Comparison of ENCODE assay signal across 11 mouse cellular contexts in the genomic region with DNA sequence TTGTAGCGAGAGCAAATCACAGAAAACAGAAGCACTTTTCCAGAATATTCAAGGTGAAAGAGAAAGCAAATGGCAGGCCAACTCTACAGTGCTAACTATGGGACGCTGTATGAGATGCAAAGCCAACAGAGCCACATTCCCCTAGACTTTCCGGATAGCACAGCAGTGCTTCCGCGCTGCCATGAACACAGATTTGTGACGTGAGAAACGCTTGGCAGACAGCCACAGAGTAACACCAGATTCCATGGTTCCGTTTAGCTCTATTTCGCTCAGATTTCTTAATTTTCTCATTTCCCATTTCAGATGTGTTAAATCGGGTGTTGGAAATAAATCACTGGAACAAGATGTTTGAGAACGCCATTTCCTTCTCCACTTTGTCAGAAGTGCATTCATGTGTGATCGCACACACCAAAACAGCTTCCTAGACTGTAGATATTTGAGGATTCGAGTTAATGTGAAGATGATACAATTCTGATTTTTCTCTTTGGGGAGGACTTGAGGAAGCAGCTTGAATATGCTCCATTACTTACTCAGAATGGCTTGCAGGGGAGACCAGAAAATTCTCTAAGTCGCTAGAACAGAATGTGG.
DNase-seq lines count a peak whose midpoint lies in the region; ATAC-seq lines count a peak whose summit lies in the region.
"Had no signal": no experiment of that assay in that cellular context is flagged by ENCODE, and none has a peak within 500 bp of the region (broad histone marks: within the 10 kb centered on the region; RNA-seq: fewer than 3 reads in every experiment).

No protein-coding gene starts in this region.

- WGBS in embryonic facial prominence, embryonic 14.5 days: 83% methylated on average over 14 of the region's 14 CpGs
- WGBS in embryonic facial prominence, embryonic 10.5 days: 93% methylated on average over 14 of the region's 14 CpGs
- 69% methylated on average over 14 of the region's 14 CpGs for WGBS in lung, embryonic 16.5 days
- WGBS in neural tube, embryonic 15.5 days: 76% methylated on average over 14 of the region's 14 CpGs

- H3K27ac ChIP-seq in embryonic facial prominence, embryonic 14.5 days (replicated peaks; ENCODE audit: low read depth, low read length): no peak overlapping the region
- no peak overlapping the region for H3K27ac ChIP-seq in embryonic facial prominence, embryonic 10.5 days (replicated peaks)
- no peak overlapping the region for H3K27ac ChIP-seq in lung, embryonic 16.5 days (ENCODE audit: low read length)
- no peak overlapping the region for H3K27ac ChIP-seq in neural tube, embryonic 15.5 days (replicated peaks)
- H3K27ac ChIP-seq: hindbrain, embryonic 12.5 days; limb, embryonic 12.5 days had no signal

- peak; percentile 34 for DNase-seq in embryonic facial prominence, embryonic 14.5 days (ENCODE audit: low spot score)
- no peak for DNase-seq in embryonic facial prominence, embryonic 10.5 days (ENCODE audit: low spot score)
- no peak for DNase-seq in lung, adult 18-20 months
- DNase-seq in layer of hippocampus, postnatal 36 days: peak; percentile 10 to 33
- DNase-seq in right cerebral cortex, postnatal 4 days: peak; percentile 66
- DNase-seq in MN1 (ENCODE audit: low spot score): no peak
- DNase-seq: embryo, embryonic 11 days had no signal

- H3K36me3 ChIP-seq in embryonic facial prominence, embryonic 14.5 days (ENCODE audit: control insufficient read depth, insufficient read depth, low read length): no peaks in the 10 kb centered on the region
- no peaks in the 10 kb centered on the region for H3K36me3 ChIP-seq in embryonic facial prominence, embryonic 10.5 days (replicated peaks)
- H3K36me3 ChIP-seq in lung, embryonic 16.5 days (ENCODE audit: control insufficient read depth, insufficient read depth, low read length): no peaks in the 10 kb centered on the region
- H3K36me3 ChIP-seq in neural tube, embryonic 15.5 days: no peaks in the 10 kb centered on the region
- H3K36me3 ChIP-seq: hindbrain, embryonic 12.5 days; limb, embryonic 12.5 days had no signal

- H3K27me3 ChIP-seq in embryonic facial prominence, embryonic 14.5 days (replicated peaks; ENCODE audit: control insufficient read depth, insufficient read depth, low read length): no peaks in the 10 kb centered on the region
- H3K27me3 ChIP-seq in embryonic facial prominence, embryonic 10.5 days (replicated peaks; ENCODE audit: low read depth, poor library complexity, severe bottlenecking): no peaks in the 10 kb centered on the region
- no peaks in the 10 kb centered on the region for H3K27me3 ChIP-seq in lung, embryonic 16.5 days (ENCODE audit: control insufficient read depth, insufficient read depth, low read depth, low read length)
- H3K27me3 ChIP-seq in neural tube, embryonic 15.5 days (replicated peaks): no peaks in the 10 kb centered on the region
- H3K27me3 ChIP-seq: hindbrain, embryonic 12.5 days; limb, embryonic 12.5 days had no signal

- ATAC-seq in embryonic facial prominence, embryonic 14.5 days (ENCODE audit: low read depth): no peak
- no peak for ATAC-seq in lung, embryonic 16.5 days (ENCODE audit: low read depth)
- ATAC-seq in neural tube, embryonic 15.5 days (ENCODE audit: low FRiP score): no peak

- H3K4me1 ChIP-seq in embryonic facial prominence, embryonic 14.5 days (ENCODE audit: control insufficient read depth, insufficient read depth, low read length): no peaks in the 10 kb centered on the region
- peaks cover 4% of the 10 kb centered on the region; the same call in 1 of the 2 replicates for H3K4me1 ChIP-seq in embryonic facial prominence, embryonic 10.5 days
- H3K4me1 ChIP-seq in lung, embryonic 16.5 days (replicated peaks; ENCODE audit: control insufficient read depth, insufficient read depth, low read length): no peaks in the 10 kb centered on the region
- no peaks in the 10 kb centered on the region for H3K4me1 ChIP-seq in neural tube, embryonic 15.5 days
- H3K4me1 ChIP-seq: hindbrain, embryonic 12.5 days; limb, embryonic 12.5 days had no signal

- H3K9me3 ChIP-seq in embryonic facial prominence, embryonic 14.5 days (ENCODE audit: control insufficient read depth, low read length): no peaks in the 10 kb centered on the region
- H3K9me3 ChIP-seq in embryonic facial prominence, embryonic 10.5 days: no peaks in the 10 kb centered on the region
- H3K9me3 ChIP-seq in lung, embryonic 16.5 days (ENCODE audit: control insufficient read depth, low read length): no peaks in the 10 kb centered on the region
- no peaks in the 10 kb centered on the region for H3K9me3 ChIP-seq in neural tube, embryonic 15.5 days (replicated peaks)
- H3K9me3 ChIP-seq: hindbrain, embryonic 12.5 days; limb, embryonic 12.5 days had no signal

- H3K9ac ChIP-seq in embryonic facial prominence, embryonic 14.5 days (ENCODE audit: low read depth, low read length): no peak overlapping the region
- H3K9ac ChIP-seq in lung, embryonic 16.5 days (ENCODE audit: low read length): no peak overlapping the region
- no peak overlapping the region for H3K9ac ChIP-seq in neural tube, embryonic 15.5 days (replicated peaks)
- H3K9ac ChIP-seq: hindbrain, embryonic 12.5 days; limb, embryonic 12.5 days had no signal

- H3K4me3 ChIP-seq in embryonic facial prominence, embryonic 14.5 days (ENCODE audit: low read depth, low read length): no peak overlapping the region
- H3K4me3 ChIP-seq in embryonic facial prominence, embryonic 10.5 days: no peak overlapping the region
- 0 out of 2 replicates have a peak overlapping the region, but pooled peaks have one; percentile 6 for H3K4me3 ChIP-seq in lung, embryonic 16.5 days (ENCODE audit: low read length)
- H3K4me3 ChIP-seq in neural tube, embryonic 15.5 days (replicated peaks): no peak overlapping the region
- H3K4me3 ChIP-seq: hindbrain, embryonic 12.5 days; limb, embryonic 12.5 days had no signal

- H3K4me2 ChIP-seq in embryonic facial prominence, embryonic 14.5 days (ENCODE audit: low read depth, low read length): no peak overlapping the region
- H3K4me2 ChIP-seq in lung, embryonic 16.5 days (ENCODE audit: low read depth, low read length): no peak overlapping the region; the same call in 1 of the 2 replicates
- no peak overlapping the region for H3K4me2 ChIP-seq in neural tube, embryonic 15.5 days
- H3K4me2 ChIP-seq: hindbrain, embryonic 12.5 days; limb, embryonic 12.5 days had no signal

Comparison
In these comparisons a context has a peak if more than half of its experiments do, and no peak if none do; other contexts are left out.
1. DNase-seq: peak in embryonic facial prominence, embryonic 14.5 days (single experiment), layer of hippocampus, postnatal 36 days (2 of 2) and right cerebral cortex, postnatal 4 days (single experiment); none in embryonic facial prominence, embryonic 10.5 days (single experiment), lung, adult 18-20 months (0 of 2) and MN1 (single experiment).